Mouse (Mus musculus) CD4-positive naive resting alpha-beta T cell, adult 57 days (primary cell): ENCODE results near the gene Slc25a40. TPM values are rescaled to one million over a fixed set of nuclear protein-coding genes. Genes with fewer than 3 reads are reported as not detected.

ENCODE experiments used
- total RNA-seq: library from RNA; stranded (reverse); gene quantifications from one replicate; pipeline ENCODE4 v1.2.4, GENCODE M21; 2023

Slc25a40 gene
- total RNA-seq: 37.7 TPM

DNA sequence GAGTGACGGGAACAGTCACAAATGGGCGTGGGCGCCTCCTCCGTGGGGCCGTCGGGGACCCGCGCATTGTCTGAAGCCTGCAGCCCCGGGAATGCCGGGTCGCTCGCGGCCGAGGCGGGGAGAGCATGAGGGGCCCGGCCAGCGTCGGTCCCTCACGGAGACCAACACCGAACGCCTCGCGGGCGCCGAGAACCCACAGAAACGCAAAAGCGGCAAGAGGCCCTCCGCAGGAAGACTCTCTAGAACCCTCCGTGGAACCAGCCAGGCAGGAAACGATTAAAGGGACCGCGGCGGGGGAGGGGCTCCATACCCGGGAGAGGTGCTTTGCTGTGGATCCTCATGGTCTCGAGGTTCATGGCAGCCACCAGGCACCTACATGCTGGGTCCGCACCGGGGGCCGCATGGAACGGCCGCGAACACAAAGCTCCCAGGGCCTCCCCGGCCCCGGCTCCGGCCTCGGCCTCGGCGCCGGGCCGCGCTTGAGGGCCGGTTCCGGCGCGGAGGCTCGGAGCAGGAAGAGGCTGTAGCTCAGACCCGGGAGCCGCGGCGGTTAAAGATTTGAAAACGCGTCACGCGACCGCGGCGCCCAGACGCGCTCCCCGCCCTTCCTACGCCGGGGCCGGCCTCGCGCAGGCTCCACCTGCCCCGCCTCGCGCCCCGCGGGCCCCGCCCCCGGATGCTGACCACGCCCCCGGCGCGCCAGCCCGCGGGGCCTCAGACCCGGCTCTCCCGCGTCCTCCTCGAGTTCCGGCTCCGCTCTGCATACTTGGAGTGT is at the start of gene Slc25a40, which contains the start of gene Dbf4:
Slc25a40 (plus strand) TSS at position 694 of the 775 bp plus-strand sequence.
Dbf4 (minus strand) TSS at position 560 of the 775 bp plus-strand sequence.

Other genes starting within 250 kb of the Slc25a40 start
- not detected for gene Adam22, start 54.7 kb upstream of the Slc25a40 start, total RNA-seq
- gene Dbf4, start 134 bp upstream of the Slc25a40 start, total RNA-seq: 84.5 TPM
- gene Rundc3b, start 200.1 kb downstream of the Slc25a40 start, total RNA-seq: 13.2 TPM
- gene Abcb1a, start 237.2 kb downstream of the Slc25a40 start, total RNA-seq: 5.2 TPM